Mouse (Mus musculus): ENCODE data around the gene Lyrm9. TPM values are rescaled to one million over a fixed set of nuclear protein-coding genes. Genes with fewer than 3 reads are reported as not detected.

The Lyrm9 gene
- polyA plus RNA-seq, 1 experiment from 2014 or later, result 20.7 TPM

DNA sequence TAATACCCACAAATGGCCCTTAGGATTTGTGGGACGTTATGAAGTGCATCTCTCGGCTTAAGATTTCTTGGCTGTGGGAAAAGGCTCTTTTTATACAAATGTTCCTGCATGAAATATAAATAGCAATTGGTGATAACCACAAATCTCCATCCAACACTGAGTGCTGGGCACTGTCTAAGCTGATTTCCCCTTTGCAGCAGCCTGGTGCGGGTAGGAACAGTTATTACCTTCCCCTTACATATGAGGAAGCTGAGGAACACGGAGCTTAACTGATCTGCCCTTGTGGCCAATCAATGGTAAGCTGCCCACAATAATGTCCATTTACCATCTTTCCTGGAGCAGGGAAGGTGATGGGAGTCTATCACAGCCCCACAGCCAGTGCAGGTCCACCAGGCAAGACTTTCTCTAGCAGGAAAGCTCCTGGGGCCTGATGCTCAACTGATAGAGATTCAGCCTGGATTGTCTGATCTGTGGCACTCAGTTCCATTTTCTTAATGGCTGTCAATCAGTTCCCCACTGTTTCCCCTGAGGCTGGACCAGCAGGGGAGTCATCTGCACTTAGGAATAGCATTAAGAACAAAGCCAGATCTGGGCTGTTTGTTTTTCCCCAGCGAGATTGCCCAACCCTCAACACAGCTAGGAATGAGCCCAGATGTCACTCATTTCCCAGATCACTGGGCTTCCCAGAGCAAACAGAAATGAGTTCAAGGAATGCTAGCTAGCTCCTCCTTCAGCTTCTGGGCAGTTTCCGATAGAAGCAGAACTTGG lies 18.9 kb upstream of the Lyrm9 start:
- Histone ChIP-seq H3K27me3 (replicated peaks; ENCODE audit: control insufficient read depth, insufficient read depth, low read length) (0 out of 2 replicates have a peak, but pooled peaks cover 2% of the 10 kb centered on the region), H3K27ac (ENCODE audit: low read length) (no peak overlapping the region), H3K4me3 (ENCODE audit: low read length) (no peak overlapping the region), H3K4me1 (ENCODE audit: control insufficient read depth, insufficient read depth, low read length) (no peaks in the 10 kb centered on the region; the same call in 1 of the 2 replicates), H3K4me2 (ENCODE audit: low read depth, low read length) (no peak overlapping the region), H3K36me3 (ENCODE audit: control insufficient read depth, insufficient read depth, low read length) (no peaks in the 10 kb centered on the region), H3K9ac (ENCODE audit: low read depth, low read length) (no peak overlapping the region), H3K9me3 (ENCODE audit: control insufficient read depth, low read length) (no peaks in the 10 kb centered on the region)
- ATAC-seq, result no peak
- WGBS, result 60% methylated on average over 6 of the region's 6 CpGs

DNA sequence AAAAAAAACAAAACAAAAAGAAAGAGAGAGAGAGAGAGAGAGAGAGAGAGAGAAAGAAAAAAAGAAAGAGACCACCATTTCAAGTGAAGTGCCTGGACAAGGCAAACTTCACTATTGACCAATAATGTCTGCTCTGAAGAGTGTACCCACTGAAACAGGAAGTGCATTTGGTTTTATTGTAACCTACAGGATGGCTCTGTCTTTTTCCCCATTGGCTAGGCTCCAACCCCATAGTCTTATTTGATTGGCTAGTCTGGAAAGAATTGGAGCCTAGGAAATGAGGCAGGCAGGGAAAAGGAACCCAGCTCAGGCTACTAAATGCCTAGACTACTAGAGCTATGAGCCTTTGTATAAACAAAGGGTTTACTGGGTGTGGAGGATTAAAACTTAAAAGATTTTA lies 17.0 kb upstream of the Lyrm9 start:
- H3K27me3 ChIP-seq (replicated peaks; ENCODE audit: control insufficient read depth, insufficient read depth, low read length), result 0 out of 2 replicates have a peak, but pooled peaks cover 2% of the 10 kb centered on the region
- no peaks in the 10 kb centered on the region for H3K36me3 ChIP-seq (ENCODE audit: control insufficient read depth, insufficient read depth, low read length)
- H3K27ac ChIP-seq (ENCODE audit: low read length), result no peak overlapping the region
- H3K4me2 ChIP-seq (ENCODE audit: low read depth, low read length), result no peak overlapping the region
- H3K9me3 ChIP-seq (ENCODE audit: control insufficient read depth, low read length), result no peaks in the 10 kb centered on the region
- no peak for ATAC-seq
- no peaks in the 10 kb centered on the region; the same call in 1 of the 2 replicates for H3K4me1 ChIP-seq (ENCODE audit: control insufficient read depth, insufficient read depth, low read length)
- no peak overlapping the region for H3K9ac ChIP-seq (ENCODE audit: low read depth, low read length)
- H3K4me3 ChIP-seq (ENCODE audit: low read length), result no peak overlapping the region

DNA sequence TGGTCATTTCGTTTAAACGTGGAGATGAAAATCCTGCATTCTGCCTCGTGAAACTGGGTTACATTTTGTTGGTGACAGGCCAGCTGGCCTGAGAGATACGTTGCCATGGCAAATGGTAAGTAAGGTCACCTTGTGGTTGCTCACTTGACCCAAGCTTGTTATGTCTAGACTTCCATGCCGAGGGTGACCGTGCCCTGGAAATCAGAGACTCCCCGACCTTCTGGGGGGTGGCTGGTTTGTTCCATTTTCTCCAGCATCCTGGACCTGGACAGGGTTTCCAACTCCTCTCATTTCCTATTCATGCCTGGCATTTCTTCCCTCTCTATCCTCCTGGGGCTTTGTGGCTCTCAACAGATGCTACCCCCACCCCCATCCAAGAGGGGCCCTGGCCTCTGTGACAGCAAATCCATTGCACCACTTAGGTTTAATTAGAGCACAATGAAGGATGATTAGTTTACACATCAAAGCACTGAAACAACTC lies 11.9 kb upstream of the Lyrm9 start:
- Histone ChIP-seq H3K9me3 (ENCODE audit: control insufficient read depth, low read length) (no peaks in the 10 kb centered on the region), H3K4me2 (ENCODE audit: low read depth, low read length) (no peak overlapping the region), H3K4me1 (ENCODE audit: control insufficient read depth, insufficient read depth, low read length) (no peaks in the 10 kb centered on the region), H3K9ac (ENCODE audit: low read depth, low read length) (no peak overlapping the region), H3K36me3 (ENCODE audit: control insufficient read depth, insufficient read depth, low read length) (no peaks in the 10 kb centered on the region), H3K4me3 (ENCODE audit: low read length) (no peak overlapping the region), H3K27me3 (replicated peaks; ENCODE audit: control insufficient read depth, insufficient read depth, low read length) (0 out of 2 replicates have a peak, but pooled peaks cover 2% of the 10 kb centered on the region), H3K27ac (ENCODE audit: low read length) (no peak overlapping the region)
- WGBS, result 64% methylated on average over 7 of the region's 7 CpGs
- ATAC-seq, result no peak

GRCm38 (mm10) chr11:78815986-78816792 lies 10.2 kb upstream of the Lyrm9 start:
- WGBS, result 67% methylated on average over 14 of the region's 14 CpGs
- Histone ChIP-seq H3K9me3 (ENCODE audit: control insufficient read depth, low read length) (no peaks in the 10 kb centered on the region), H3K27me3 (replicated peaks; ENCODE audit: control insufficient read depth, insufficient read depth, low read length) (0 out of 2 replicates have a peak, but pooled peaks cover under 1% of the 10 kb centered on the region), H3K9ac (ENCODE audit: low read depth, low read length) (no peak overlapping the region), H3K4me1 (ENCODE audit: control insufficient read depth, insufficient read depth, low read length) (peaks cover 4% of the 10 kb centered on the region; the same call in 1 of the 2 replicates), H3K4me2 (ENCODE audit: low read depth, low read length) (no peak overlapping the region), H3K4me3 (ENCODE audit: low read length) (no peak overlapping the region), H3K36me3 (ENCODE audit: control insufficient read depth, insufficient read depth, low read length) (no peaks in the 10 kb centered on the region), H3K27ac (ENCODE audit: low read length) (no peak overlapping the region)
- ATAC-seq, result no peak

DNA sequence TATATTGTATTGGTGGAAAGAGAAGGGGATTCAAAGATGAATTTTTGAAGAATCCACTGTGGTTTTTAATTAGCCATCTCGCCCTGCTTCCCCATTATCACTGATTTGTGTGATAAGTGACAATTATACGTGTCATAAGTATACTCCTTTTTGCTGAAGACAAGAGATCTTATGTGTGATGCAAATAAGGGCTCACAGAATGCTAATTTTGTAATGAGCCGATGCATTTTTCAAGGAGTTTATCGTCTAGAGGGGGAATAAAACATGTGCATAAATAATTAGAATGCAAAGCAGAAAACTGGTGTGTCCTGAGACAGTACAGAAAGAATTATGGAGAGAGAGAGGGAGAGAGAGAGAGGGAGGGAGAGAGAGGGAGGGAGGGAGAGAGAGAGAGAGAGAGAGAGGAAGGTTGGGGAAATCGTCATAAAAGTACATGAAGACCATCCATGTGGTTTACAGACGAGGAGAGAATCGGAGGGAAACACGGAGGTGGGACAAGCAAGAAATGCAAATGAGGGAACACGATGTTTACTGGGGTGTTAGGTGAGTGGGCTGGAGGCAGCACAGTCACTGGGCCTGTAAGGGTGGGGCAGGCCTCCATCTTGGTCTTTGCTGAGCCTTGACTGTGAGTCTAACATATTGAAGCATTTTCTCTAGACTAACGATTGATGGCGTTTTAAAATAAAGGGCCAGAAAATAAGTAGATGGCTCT lies 8.9 kb upstream of the Lyrm9 start:
- H3K4me2 ChIP-seq (ENCODE audit: low read depth, low read length), result no peak overlapping the region
- 78% methylated on average over 11 of the region's 11 CpGs for WGBS
- H3K27me3 ChIP-seq (replicated peaks; ENCODE audit: control insufficient read depth, insufficient read depth, low read length), result no peaks in the 10 kb centered on the region
- no peak for ATAC-seq
- H3K4me3 ChIP-seq (ENCODE audit: low read length), result no peak overlapping the region
- H3K36me3 ChIP-seq (ENCODE audit: control insufficient read depth, insufficient read depth, low read length), result no peaks in the 10 kb centered on the region
- no peak overlapping the region for H3K27ac ChIP-seq (ENCODE audit: low read length)
- peaks cover 8% of the 10 kb centered on the region; the same call in 1 of the 2 replicates for H3K4me1 ChIP-seq (ENCODE audit: control insufficient read depth, insufficient read depth, low read length)
- no peaks in the 10 kb centered on the region for H3K9me3 ChIP-seq (ENCODE audit: control insufficient read depth, low read length)
- H3K9ac ChIP-seq (ENCODE audit: low read depth, low read length), result no peak overlapping the region

DNA sequence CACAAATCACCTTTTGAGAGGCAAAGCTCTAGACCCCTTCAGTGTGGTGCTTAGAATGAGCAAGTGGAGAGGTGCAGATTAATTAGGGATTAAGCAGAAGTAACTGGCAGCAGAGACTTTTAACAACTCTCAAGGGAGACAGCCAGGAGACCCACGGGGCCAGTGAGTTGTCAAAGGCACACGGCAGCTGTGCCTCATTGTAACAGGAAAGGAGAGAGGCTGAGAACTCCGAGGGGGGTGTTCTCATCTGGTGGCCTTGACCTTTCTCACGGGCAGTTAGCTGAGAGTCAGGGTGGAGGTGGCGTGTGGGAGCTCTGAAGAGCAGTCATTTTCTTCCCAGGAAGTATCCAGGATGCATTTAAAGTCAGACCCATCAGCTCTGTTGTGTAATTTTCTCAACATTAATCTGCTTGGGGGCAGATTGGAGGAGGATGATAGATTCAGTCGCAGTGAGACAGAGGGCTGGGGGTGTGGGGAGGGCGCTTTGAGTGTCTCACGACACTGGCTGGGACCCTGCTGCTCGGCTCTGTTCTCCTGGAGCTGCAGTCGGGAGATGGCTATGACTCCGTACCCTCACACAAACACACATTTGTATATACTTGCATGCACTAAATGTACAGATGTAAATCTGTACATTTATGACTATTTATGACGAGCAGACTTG lies 5.9 kb upstream of the Lyrm9 start:
- H3K27ac ChIP-seq (ENCODE audit: low read length), result no peak overlapping the region
- no peak overlapping the region for H3K4me2 ChIP-seq (ENCODE audit: low read depth, low read length)
- no peak for ATAC-seq
- H3K36me3 ChIP-seq (ENCODE audit: control insufficient read depth, insufficient read depth, low read length), result no peaks in the 10 kb centered on the region
- H3K9me3 ChIP-seq (ENCODE audit: control insufficient read depth, low read length), result no peaks in the 10 kb centered on the region
- 31% methylated on average over 12 of the region's 12 CpGs for WGBS
- no peaks in the 10 kb centered on the region for H3K27me3 ChIP-seq (replicated peaks; ENCODE audit: control insufficient read depth, insufficient read depth, low read length)
- no peak overlapping the region for H3K9ac ChIP-seq (ENCODE audit: low read depth, low read length)
- H3K4me3 ChIP-seq (ENCODE audit: low read length), result no peak overlapping the region
- H3K4me1 ChIP-seq (ENCODE audit: control insufficient read depth, insufficient read depth, low read length), result peaks cover 8% of the 10 kb centered on the region; the same call in 1 of the 2 replicates

- no peak for ATAC-seq
- Histone ChIP-seq H3K4me3 (ENCODE audit: low read length) (no peak overlapping the region), H3K27ac (ENCODE audit: low read length) (no peak overlapping the region), H3K27me3 (replicated peaks; ENCODE audit: control insufficient read depth, insufficient read depth, low read length) (no peaks in the 10 kb centered on the region), H3K4me1 (ENCODE audit: control insufficient read depth, insufficient read depth, low read length) (peaks cover 15% of the 10 kb centered on the region), H3K9ac (ENCODE audit: low read depth, low read length) (no peak overlapping the region), H3K36me3 (ENCODE audit: control insufficient read depth, insufficient read depth, low read length) (no peaks in the 10 kb centered on the region), H3K9me3 (ENCODE audit: control insufficient read depth, low read length) (no peaks in the 10 kb centered on the region), H3K4me2 (ENCODE audit: low read depth, low read length) (no peak overlapping the region)
- WGBS, result 57% methylated on average over 13 of the region's 13 CpGs
Observed at GRCm38 (mm10) chr11:78822792-78823498, 3.4 kb upstream of the Lyrm9 start.

DNA sequence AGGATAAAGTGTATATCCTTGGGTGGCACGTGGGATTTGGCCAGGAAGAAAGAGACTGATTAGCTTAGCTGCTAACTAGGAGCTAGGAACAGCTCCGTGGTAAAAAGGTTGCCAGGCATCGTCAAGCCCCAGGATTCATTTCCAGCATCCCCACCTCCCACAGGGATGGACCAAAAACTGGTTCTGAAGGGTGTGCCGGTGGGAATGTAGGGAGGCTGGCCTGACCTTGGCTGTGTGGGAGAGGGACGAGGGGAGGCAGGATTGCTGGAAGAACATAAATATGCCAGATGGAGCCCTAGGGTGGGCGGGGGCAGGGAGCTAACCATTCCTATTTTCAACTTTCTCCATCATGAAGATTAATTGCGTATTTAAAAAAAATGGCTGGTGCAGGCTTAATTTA lies 1.2 kb downstream of the Lyrm9 start:
- 36% methylated on average over 7 of the region's 7 CpGs for WGBS
- ATAC-seq, result no peak
- no peak overlapping the region for H3K4me2 ChIP-seq (ENCODE audit: low read depth, low read length)

More for the DNA sequence above, 1.2 kb downstream of the Lyrm9 start:
- Histone ChIP-seq H3K36me3 (ENCODE audit: control insufficient read depth, insufficient read depth, low read length) (no peaks in the 10 kb centered on the region), H3K27me3 (replicated peaks; ENCODE audit: control insufficient read depth, insufficient read depth, low read length) (no peaks in the 10 kb centered on the region), H3K9me3 (ENCODE audit: control insufficient read depth, low read length) (no peaks in the 10 kb centered on the region), H3K4me1 (ENCODE audit: control insufficient read depth, insufficient read depth, low read length) (peaks cover 7% of the 10 kb centered on the region), H3K9ac (ENCODE audit: low read depth, low read length) (no peak overlapping the region), H3K4me3 (ENCODE audit: low read length) (no peak overlapping the region), H3K27ac (ENCODE audit: low read length) (no peak overlapping the region)

Data from intestine, embryonic 16.5 days (tissue).